Mouse (Mus musculus) intestine, embryonic 16.5 days (tissue): ENCODE data around the gene Sh3d19. TPM values are rescaled to one million over a fixed set of nuclear protein-coding genes. Genes with fewer than 3 reads are reported as not detected.

ENCODE experiments used
- ATAC-seq: fragments of 200-750 bp; cut with Nextera tagmentation; 2 replicates; pipeline ENCODE4 v1.8.0; 2017; ENCODE audit warnings: moderate TSS enrichment, moderate library complexity
- H3K27ac ChIP-seq: fragments of 300-500 bp; sonication (generic); 2 replicates; pipeline ENCODE4 v1.5.1; 2014; ENCODE audit warnings: mild to moderate bottlenecking, low read length
- H3K27me3 ChIP-seq: fragments of 300-500 bp; sonication (generic); replicated peaks from 2 replicates; pipeline ENCODE4 v1.6.1; 2014; ENCODE audit warnings: low read length, control low read depth, mixed read lengths; ENCODE audit not compliant: control insufficient read depth, insufficient read depth
- H3K36me3 ChIP-seq: fragments of 300-500 bp; sonication (generic); 2 replicates; pipeline ENCODE4 v1.6.1; 2014; ENCODE audit warnings: low read length, control low read depth; ENCODE audit not compliant: control insufficient read depth, insufficient read depth
- H3K4me1 ChIP-seq: fragments of 300-500 bp; sonication (generic); 2 replicates; pipeline ENCODE4 v1.6.1; 2014; ENCODE audit warnings: low read length, control low read depth, mixed read lengths; ENCODE audit not compliant: control insufficient read depth, insufficient read depth
- H3K4me2 ChIP-seq: fragments of 300-500 bp; sonication (generic); 2 replicates; pipeline ENCODE4 v1.6.1; 2014; ENCODE audit warnings: low read depth, low read length, control low read depth
- H3K4me3 ChIP-seq: fragments of 300-500 bp; sonication (generic); 2 replicates; pipeline ENCODE4 v1.5.1; 2014; ENCODE audit warnings: mild to moderate bottlenecking, low read length
- H3K9ac ChIP-seq: fragments of 300-500 bp; sonication (generic); 2 replicates; pipeline ENCODE4 v1.6.1; 2014; ENCODE audit warnings: low read depth, low read length
- H3K9me3 ChIP-seq: fragments of 300-500 bp; sonication (generic); 2 replicates; pipeline ENCODE4 v1.6.1; 2016; ENCODE audit warnings: low read length, control low read depth; ENCODE audit not compliant: control insufficient read depth
- WGBS: fragments of 180-500 bp; shearing (Covaris S2); extraction: QIAGEN DNeasy Blood & Tissue Kit; methylation state at CpG from one replicate; pipeline ENCODE4 v1.1.7; 2014; 5-methylcytosine and 5-hydroxymethylcytosine counted together
- polyA plus RNA-seq: library from polyadenylated mRNA; unstranded; fragments of >200 nt; fragmentation: Nextera tagmentation; extraction: Ambion mirVana; gene quantifications from 2 replicates; pipeline ENCODE4 v1.2.1, GENCODE M21; 2015

Gene Sh3d19
- polyA plus RNA-seq, 1 experiment from 2014 or later = 27.5 TPM

DNA sequence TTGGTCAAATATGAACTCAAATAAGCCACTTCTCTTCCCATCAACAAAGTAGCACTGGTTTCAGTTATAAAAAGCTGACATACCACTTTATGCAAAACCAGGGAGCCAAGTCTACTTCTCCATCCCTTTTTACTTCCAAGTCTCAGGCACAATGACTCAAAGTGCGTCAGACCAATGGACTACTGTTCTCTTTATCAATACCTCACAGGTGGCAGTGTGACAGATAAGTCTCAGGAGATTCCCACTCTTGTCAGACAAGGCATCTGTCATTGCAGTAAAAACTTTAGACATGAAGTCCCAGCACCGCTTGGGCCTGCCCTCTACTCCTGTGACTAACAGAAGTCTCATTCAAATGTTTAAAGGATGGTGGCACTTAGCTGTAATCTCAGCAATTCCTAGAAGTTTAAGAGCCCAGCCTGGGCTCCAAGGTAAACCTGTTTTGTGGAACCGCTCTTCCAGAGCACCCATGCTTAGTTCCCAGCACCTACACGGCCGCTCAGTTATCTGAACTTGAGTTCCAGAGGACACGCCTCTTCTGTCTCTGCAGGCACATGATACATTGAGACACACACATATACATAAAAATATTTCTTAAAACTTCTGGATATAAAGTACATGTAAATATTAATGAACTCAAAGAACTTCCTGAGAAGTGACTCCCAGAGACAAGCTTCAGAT, 165.1 kb downstream of the Sh3d19 start:
- no peak overlapping the region for H3K4me2 ChIP-seq
- H3K9ac ChIP-seq = no peak overlapping the region
- 85% methylated on average over 6 of the region's 6 CpGs for WGBS
- no peaks in the 10 kb centered on the region for H3K9me3 ChIP-seq
- H3K27me3 ChIP-seq = no peaks in the 10 kb centered on the region
- H3K4me3 ChIP-seq = no peak overlapping the region
- ATAC-seq = no peak; the same call in 1 of the 2 replicates
- H3K36me3 ChIP-seq = peaks cover 16% of the 10 kb centered on the region
- peaks cover 7% of the 10 kb centered on the region for H3K4me1 ChIP-seq
- no peak overlapping the region for H3K27ac ChIP-seq

- ATAC-seq = no peak
- Histone ChIP-seq H3K9ac (no peak overlapping the region), H3K9me3 (no peaks in the 10 kb centered on the region), H3K4me3 (no peak overlapping the region), H3K4me1 (peaks cover 7% of the 10 kb centered on the region), H3K4me2 (no peak overlapping the region), H3K27me3 (no peaks in the 10 kb centered on the region), H3K36me3 (peaks cover 15% of the 10 kb centered on the region), H3K27ac (no peak overlapping the region)
- WGBS = 87% methylated on average over 6 of the region's 6 CpGs
Observed at GRCm38 (mm10) chr3:86136936-86137574, 166.1 kb downstream of the Sh3d19 start.

GRCm38 (mm10) chr3:86139660-86140059, 168.8 kb downstream of the Sh3d19 start:
- Histone ChIP-seq H3K9me3 (no peaks in the 10 kb centered on the region), H3K36me3 (peaks cover 11% of the 10 kb centered on the region; the same call in 1 of the 2 replicates), H3K4me1 (peaks cover 11% of the 10 kb centered on the region), H3K27ac (no peak overlapping the region), H3K9ac (no peak overlapping the region), H3K4me3 (no peak overlapping the region), H3K4me2 (no peak overlapping the region), H3K27me3 (no peaks in the 10 kb centered on the region)
- 99% methylated on average over 4 of the region's 4 CpGs for WGBS
- no peak for ATAC-seq

DNA sequence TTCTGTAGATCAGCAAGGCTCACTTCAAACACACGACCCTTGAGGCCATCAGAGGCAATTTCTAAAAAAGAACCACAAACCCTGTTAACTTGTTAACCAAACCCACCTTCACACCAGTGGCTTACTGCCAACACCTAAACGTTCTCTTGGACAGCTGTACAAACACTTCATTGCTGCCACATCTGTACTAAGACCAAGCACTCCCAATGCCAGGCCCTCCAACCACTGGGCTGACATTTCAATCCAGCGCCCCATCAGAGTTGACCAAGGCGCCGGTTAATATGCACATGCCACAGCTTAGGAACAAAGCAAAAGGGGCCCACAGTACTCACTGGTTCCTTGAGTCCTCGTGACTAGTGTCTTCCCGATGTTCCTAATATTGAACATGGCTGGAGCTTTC, 170.5 kb downstream of the Sh3d19 start:
- 8% methylated on average over 7 of the region's 7 CpGs for WGBS
- no peaks in the 10 kb centered on the region for H3K27me3 ChIP-seq
- H3K9ac ChIP-seq = peak overlapping the region; percentile 98
- H3K36me3 ChIP-seq = peaks cover 7% of the 10 kb centered on the region; the same call in 1 of the 2 replicates
- H3K4me3 ChIP-seq = peak overlapping the region; percentile 91
- peak overlapping the region; percentile 85 for H3K27ac ChIP-seq
- H3K4me2 ChIP-seq = peak overlapping the region; percentile 88
- peaks cover 11% of the 10 kb centered on the region for H3K4me1 ChIP-seq
- peak; percentile 21; the same call in 1 of the 2 replicates for ATAC-seq
- no peaks in the 10 kb centered on the region for H3K9me3 ChIP-seq

DNA sequence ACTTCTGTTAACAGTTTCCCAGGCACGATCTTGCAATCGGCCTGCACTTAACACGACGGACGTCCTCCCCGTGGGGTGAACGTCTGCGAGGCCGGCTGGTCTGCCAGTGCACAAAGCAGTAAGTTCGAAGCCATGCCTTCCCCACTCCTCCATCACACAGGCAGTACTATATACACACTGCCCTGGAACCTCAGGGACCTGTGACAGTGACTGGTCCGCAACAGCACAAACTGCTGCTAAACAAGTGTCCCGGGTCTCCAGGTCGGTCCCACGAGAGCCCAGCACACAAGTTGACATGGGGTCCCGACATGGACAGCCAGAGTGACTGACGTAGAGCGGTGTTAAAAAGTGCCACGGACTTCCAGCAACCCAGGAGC, 171.0 kb downstream of the Sh3d19 start:
- under 1% methylated on average over 18 of the region's 18 CpGs for WGBS
- ATAC-seq = peak; percentile 47

DNA sequence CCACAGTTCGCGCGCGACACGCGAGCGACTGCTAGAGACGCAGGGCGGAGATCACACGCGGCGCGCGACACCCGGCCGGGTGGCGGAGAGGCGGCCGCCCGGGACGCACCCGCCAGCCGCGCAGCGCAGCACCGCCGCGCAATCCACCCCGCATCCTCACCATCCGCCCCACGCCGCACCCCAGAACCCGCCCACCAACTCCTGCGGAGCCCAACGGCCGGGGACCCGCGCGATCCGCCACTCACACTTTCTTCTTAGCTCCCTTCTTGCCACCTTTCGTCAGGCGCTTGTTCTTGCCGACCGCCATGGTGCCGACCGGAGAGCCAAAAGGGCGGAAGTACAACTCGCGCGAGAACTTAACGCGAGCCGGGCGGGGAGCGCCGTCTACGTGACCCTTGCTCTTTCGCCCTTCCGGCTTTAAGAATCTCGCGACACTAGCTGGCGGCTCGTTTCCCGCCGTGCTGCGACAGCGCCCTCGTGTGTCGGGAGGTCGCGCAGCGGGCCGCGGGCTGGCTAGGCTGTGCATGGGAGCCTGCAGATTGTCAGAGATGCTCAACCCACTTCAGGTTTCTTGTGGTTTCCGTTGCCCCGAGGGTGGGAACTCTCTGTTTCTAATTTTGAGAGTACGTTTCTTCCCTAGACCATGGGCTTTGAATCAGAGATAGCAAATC, 171.5 kb downstream of the Sh3d19 start, which contains the start of gene Rps3a1:
Gene Rps3a1 (minus strand): TSS at position 440 of the 671 bp plus-strand sequence.
- Histone ChIP-seq H3K27ac (peak within 1 kb of the TSS; percentile 85), H3K4me2 (peak within 1 kb of the TSS; percentile 88), H3K9me3 (no peaks in the 10 kb centered on the region), H3K9ac (peak within 1 kb of the TSS; percentile 98), H3K27me3 (no peaks in the 10 kb centered on the region), H3K4me3 (peak within 1 kb of the TSS; percentile 91), H3K36me3 (peaks cover 7% of the 10 kb centered on the region; the same call in 1 of the 2 replicates), H3K4me1 (peaks cover 11% of the 10 kb centered on the region)
- peak; percentile 97 for ATAC-seq
- WGBS = under 1% methylated on average over 77 of the region's 77 CpGs

More for the DNA sequence above, 171.0 kb downstream of the Sh3d19 start:
- Histone ChIP-seq H3K4me1 (peaks cover 11% of the 10 kb centered on the region), H3K4me2 (peak overlapping the region; percentile 88), H3K4me3 (peak overlapping the region; percentile 91), H3K36me3 (peaks cover 7% of the 10 kb centered on the region; the same call in 1 of the 2 replicates), H3K9ac (peak overlapping the region; percentile 98), H3K27me3 (no peaks in the 10 kb centered on the region), H3K27ac (peak overlapping the region; percentile 85), H3K9me3 (no peaks in the 10 kb centered on the region)

DNA sequence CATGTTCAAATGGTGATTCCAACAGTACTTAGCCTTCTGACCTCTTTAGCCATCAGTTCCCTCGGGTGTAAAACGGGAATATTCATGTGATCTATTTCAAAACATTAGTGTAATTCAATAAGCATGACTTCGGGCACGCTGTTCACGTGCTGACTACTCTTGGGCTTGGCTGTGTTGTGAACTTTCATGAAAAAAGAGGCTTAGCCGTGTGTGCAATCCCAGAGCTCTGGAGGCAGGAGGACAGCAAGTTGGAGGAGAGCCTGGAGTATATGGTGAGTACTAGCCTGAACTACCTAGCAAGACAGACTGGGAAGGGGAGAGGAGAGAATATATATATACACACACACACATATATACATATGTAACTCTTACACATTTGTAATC, 172.0 kb downstream of the Sh3d19 start:
- Histone ChIP-seq H3K27ac (no peak overlapping the region), H3K9ac (peak overlapping the region; percentile 40; the same call in 1 of the 2 replicates), H3K4me1 (peaks cover 11% of the 10 kb centered on the region), H3K36me3 (peaks cover 7% of the 10 kb centered on the region; the same call in 1 of the 2 replicates), H3K4me3 (peak overlapping the region; percentile 91), H3K27me3 (no peaks in the 10 kb centered on the region), H3K4me2 (peak overlapping the region; percentile 44), H3K9me3 (no peaks in the 10 kb centered on the region)
- 21% methylated on average over 6 of the region's 6 CpGs for WGBS
- peak; percentile 30 for ATAC-seq

GRCm38 (mm10) chr3:86143343-86143742, 172.4 kb downstream of the Sh3d19 start:
- Histone ChIP-seq H3K4me2 (no peak overlapping the region), H3K27ac (no peak overlapping the region)
- WGBS = 84% methylated on average over 6 of the region's 6 CpGs

DNA sequence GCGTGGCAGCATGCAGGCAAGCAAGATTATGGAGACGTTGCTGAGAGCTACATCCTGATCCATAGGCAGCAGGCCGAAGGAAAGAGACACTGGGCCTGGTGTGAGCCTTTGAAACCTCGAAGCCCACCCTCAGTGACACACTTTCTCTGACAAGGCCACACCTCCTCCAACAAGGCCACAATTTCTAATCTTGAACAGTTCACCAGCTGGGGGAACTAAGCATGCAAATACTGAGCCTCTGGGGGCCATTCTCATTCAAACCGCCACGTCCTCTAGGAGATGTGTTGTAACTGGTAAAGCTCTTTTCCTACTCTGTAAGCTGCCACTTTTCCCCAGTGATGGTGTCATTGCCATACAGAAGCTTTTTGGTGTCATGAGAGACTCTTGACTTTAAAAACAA, 178.2 kb downstream of the Sh3d19 start:
- Histone ChIP-seq H3K4me1 (no peaks in the 10 kb centered on the region), H3K4me3 (no peak overlapping the region), H3K9ac (no peak overlapping the region), H3K4me2 (no peak overlapping the region), H3K27me3 (no peaks in the 10 kb centered on the region), H3K9me3 (no peaks in the 10 kb centered on the region), H3K36me3 (no peaks in the 10 kb centered on the region), H3K27ac (no peak overlapping the region)
- no peak for ATAC-seq
- WGBS = 83% methylated on average over 6 of the region's 6 CpGs

More at GRCm38 (mm10) chr3:86143343-86143742, 172.4 kb downstream of the Sh3d19 start:
- Histone ChIP-seq H3K9me3 (no peaks in the 10 kb centered on the region), H3K27me3 (no peaks in the 10 kb centered on the region), H3K9ac (peak overlapping the region; percentile 15; the same call in 1 of the 2 replicates), H3K4me1 (peaks cover 11% of the 10 kb centered on the region), H3K36me3 (peaks cover 3% of the 10 kb centered on the region; the same call in 1 of the 2 replicates), H3K4me3 (no peak overlapping the region)
- no peak for ATAC-seq
